Mouse (Mus musculus) T-cell, adult 2 months (primary cell): ENCODE measurements at regions not wholly inside any gene's neighbourhood (a gene's known extent, or its start where the extent isn't known, plus 50 kb on each side); places are given as distances from the start of the nearest gene placed in this dataset.

ENCODE experiments used
- DNase-seq: peaks from one replicate; pipeline ENCODE4 v3.0.0; 2022; ENCODE audit warnings: low spot score

DNA sequence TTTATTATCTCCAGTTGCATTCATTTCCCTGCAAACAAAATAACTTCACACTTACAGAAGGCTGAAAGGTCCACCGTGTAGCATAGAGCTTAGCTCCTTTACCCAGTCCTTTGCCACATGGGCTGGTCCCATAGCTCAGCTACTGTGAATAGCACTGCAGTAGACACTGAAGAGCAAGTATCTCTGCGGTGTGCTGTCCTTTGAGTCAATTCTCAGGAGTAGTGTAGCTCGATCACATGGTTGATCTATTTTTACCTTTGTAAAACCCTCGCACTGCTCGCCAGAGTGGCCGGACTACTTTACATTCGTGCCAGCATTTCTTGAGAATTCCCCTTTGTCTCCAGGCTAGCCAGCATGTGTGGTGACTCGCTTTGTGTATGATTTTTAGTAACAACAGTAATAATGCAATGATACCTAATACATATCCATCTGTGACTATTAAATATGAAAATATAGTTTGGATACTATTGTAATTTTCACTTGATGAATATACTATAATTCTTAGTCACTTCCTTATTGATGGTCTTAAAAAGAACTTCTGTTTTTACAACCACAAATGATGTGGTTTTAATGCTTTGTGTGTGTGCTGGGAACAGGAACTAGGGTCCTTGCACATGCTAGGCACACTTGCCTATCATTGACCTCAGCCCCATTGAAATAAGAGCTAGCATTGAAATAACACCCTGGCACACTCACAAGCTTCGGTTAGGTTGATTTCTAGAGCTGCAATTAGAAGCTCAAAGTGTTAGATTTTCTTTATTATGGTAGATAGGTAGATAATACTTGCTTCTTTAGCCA, 257.7 kb upstream of the Atp11b start:
- no peak for DNase-seq

DNA sequence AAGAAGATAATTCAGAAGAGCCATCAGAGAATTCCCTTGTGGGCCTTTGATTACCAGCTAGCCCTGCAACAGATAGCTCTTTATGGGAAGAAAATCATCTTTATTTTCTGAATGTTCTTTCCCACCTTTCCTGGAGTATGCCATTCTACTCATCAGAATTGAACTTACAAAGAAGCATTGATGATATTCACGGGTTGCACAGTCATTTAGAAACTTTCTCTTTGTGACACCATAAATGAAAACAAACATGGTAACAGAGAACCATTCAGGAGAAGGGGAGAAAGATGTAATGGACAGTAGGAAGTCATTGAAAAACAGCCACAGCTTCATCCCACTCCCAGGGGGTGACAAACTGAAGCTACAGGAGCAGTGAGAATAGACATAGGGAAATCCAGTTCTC, 243.6 kb upstream of the Atp11b start:
- no peak for DNase-seq

DNA sequence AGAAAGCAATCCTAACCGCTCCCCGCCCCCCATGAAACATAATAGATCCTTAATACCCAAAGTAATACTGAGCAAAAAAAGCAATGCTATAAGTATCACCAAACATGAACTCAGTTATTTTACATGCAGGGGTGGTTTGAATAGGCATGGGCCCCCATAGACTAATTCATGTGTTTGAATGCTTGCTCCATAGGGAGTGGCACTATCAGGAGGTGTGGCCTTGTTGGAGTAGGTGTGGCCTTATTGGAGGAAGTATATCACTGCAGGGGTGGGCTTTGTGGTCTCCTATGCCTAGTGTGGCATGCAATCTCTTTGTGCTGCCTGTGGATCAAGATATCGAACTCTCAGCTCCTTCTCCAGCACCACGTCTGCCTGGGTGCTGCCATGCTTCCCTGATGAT, 237.4 kb upstream of the Atp11b start:
- no peak for DNase-seq

GRCm38 (mm10) chr3:35520131-35520530, 233.8 kb upstream of the Atp11b start:
- DNase-seq, result no peak

DNA sequence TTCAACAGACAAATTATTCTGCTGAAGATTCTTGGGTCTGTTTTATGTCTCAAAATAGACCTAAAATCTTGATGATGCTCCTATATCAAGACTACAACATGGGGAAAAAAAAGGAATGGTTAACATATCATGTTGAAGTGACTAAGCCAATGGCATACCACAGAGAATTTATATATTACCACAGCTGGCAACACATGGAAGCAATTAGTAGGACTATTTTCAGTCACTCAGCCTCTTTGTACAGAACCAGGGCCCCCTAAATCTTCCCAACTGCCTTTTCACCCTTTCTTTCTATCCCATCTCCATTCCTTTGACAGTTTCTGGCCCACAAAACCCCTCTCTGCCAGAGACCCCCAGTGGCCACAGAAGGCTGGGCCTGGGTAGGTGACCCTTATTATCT, 206.2 kb upstream of the Atp11b start:
- no peak for DNase-seq

DNA sequence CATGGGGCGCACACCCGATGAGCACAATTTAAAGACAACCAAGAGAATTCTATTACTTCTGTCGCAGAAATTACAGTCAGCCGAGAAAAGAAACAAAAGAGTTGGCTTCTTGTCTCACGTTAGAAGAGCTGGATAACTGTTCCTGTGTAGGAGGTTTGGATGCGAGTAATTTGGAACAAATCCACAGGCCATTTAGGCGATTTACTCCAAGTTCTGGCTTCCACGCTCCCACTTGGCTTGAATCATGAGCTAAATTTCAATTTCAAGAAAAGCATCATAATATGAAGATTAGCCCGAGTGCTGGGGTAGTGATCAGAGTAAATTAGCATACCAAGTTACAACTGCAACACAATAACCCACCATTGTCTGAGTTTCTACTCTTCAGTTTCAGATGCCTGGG, 202.1 kb upstream of the Atp11b start:
- DNase-seq, result no peak

GRCm38 (mm10) chr3:35560425-35560824, 193.5 kb upstream of the Atp11b start:
- no peak for DNase-seq

DNA sequence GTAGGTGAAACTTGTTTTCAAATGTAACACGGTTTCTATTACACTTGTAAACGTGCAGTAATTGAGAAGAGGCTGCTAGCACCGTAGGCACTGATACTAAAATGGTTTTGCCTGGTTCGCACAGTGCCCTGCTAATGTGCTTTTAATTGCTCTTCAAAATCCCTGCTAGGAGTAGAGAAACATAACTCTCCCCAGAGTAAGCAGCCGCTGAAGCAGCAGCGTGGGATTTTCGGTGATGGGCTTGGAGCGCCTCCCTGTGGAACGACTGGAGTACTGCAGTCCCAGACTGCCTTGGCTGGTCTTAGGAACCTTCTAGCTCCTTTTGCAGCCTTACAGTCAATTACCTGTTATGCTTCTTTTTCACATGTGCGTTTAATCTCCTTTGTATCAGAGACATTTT, 179.5 kb upstream of the Atp11b start:
- DNase-seq, result no peak
